Mouse (Mus musculus): Measurements from ENCODE around the gene Tmc7. TPM values are rescaled to one million over a fixed set of nuclear protein-coding genes. Genes with fewer than 3 reads are reported as not detected.

Gene Tmc7
- polyA plus RNA-seq, 1 experiment from 2014 or later = 0.33 TPM

GRCm38 (mm10) chr7:118526967-118527366, 57.6 kb downstream of the Tmc7 start:
- Histone ChIP-seq H3K4me3 (ENCODE audit: low read depth, low read length) (no peak overlapping the region), H3K27me3 (ENCODE audit: insufficient read depth, low read length) (no peaks in the 10 kb centered on the region), H3K9me3 (ENCODE audit: low read length) (no peaks in the 10 kb centered on the region), H3K27ac (ENCODE audit: low read depth) (no peak overlapping the region), H3K4me2 (ENCODE audit: low read depth, low read length) (no peak overlapping the region), H3K9ac (replicated peaks) (no peak overlapping the region), H3K36me3 (replicated peaks; ENCODE audit: insufficient read depth, low read length) (peaks cover 15% of the 10 kb centered on the region), H3K4me1 (ENCODE audit: insufficient read depth) (no peaks in the 10 kb centered on the region)
- ATAC-seq = no peak
- no peak for TF ChIP-seq CTCF (IDR thresholded peaks at IDR 0.05; ENCODE audit: low read depth)
- no peak for TF ChIP-seq EP300 (IDR thresholded peaks at IDR 0.05; ENCODE audit: low read depth)
- DNase-seq = no peak
- 77% methylated on average over 4 of the region's 4 CpGs for WGBS (ENCODE audit: insufficient replicate concordance)

- H3K9me3 ChIP-seq (ENCODE audit: low read length) = no peaks in the 10 kb centered on the region
- H3K4me1 ChIP-seq (ENCODE audit: insufficient read depth) = no peaks in the 10 kb centered on the region
- TF ChIP-seq EP300 (IDR thresholded peaks at IDR 0.05; ENCODE audit: low read depth) (no peak), CTCF (IDR thresholded peaks at IDR 0.05; ENCODE audit: low read depth) (no peak)
- no peak overlapping the region for H3K4me2 ChIP-seq (ENCODE audit: low read depth, low read length)
- peak; percentile 40; the same call in 1 of the 2 replicates for ATAC-seq
- WGBS (ENCODE audit: insufficient replicate concordance) = 49% methylated on average over 5 of the region's 5 CpGs
- H3K27ac ChIP-seq (ENCODE audit: low read depth) = no peak overlapping the region
- H3K36me3 ChIP-seq (replicated peaks; ENCODE audit: insufficient read depth, low read length) = peaks cover 10% of the 10 kb centered on the region; the same call in 1 of the 2 replicates
- DNase-seq = no peak
- H3K4me3 ChIP-seq (ENCODE audit: low read depth, low read length) = no peak overlapping the region
- H3K27me3 ChIP-seq (ENCODE audit: insufficient read depth, low read length) = no peaks in the 10 kb centered on the region
- no peak overlapping the region for H3K9ac ChIP-seq (replicated peaks)
Observed at GRCm38 (mm10) chr7:118522077-118522476, 62.5 kb downstream of the Tmc7 start.

GRCm38 (mm10) chr7:118519661-118520060, 64.9 kb downstream of the Tmc7 start:
- no peak overlapping the region for H3K4me2 ChIP-seq (ENCODE audit: low read depth, low read length)
- no peaks in the 10 kb centered on the region for H3K4me1 ChIP-seq (ENCODE audit: insufficient read depth)
- H3K9me3 ChIP-seq (ENCODE audit: low read length) = no peaks in the 10 kb centered on the region
- DNase-seq = no peak
- H3K4me3 ChIP-seq (ENCODE audit: low read depth, low read length) = no peak overlapping the region
- TF ChIP-seq EP300 (IDR thresholded peaks at IDR 0.05; ENCODE audit: low read depth) (no peak), CTCF (IDR thresholded peaks at IDR 0.05; ENCODE audit: low read depth) (no peak)
- H3K9ac ChIP-seq (replicated peaks) = no peak overlapping the region
- H3K27me3 ChIP-seq (ENCODE audit: insufficient read depth, low read length) = no peaks in the 10 kb centered on the region
- no peak for ATAC-seq
- peaks cover 6% of the 10 kb centered on the region; the same call in 1 of the 2 replicates for H3K36me3 ChIP-seq (replicated peaks; ENCODE audit: insufficient read depth, low read length)
- H3K27ac ChIP-seq (ENCODE audit: low read depth) = no peak overlapping the region
- 68% methylated on average over 8 of the region's 8 CpGs for WGBS (ENCODE audit: insufficient replicate concordance)

- whole genome bisulfite sequencing (ENCODE audit: insufficient replicate concordance) = 2% methylated on average over 18 of the region's 18 CpGs
- Histone ChIP-seq H3K27ac (ENCODE audit: low read depth) (no peak overlapping the region), H3K9ac (replicated peaks) (no peak overlapping the region), H3K36me3 (replicated peaks; ENCODE audit: insufficient read depth, low read length) (no peaks in the 10 kb centered on the region), H3K27me3 (ENCODE audit: insufficient read depth, low read length) (no peaks in the 10 kb centered on the region), H3K4me1 (ENCODE audit: insufficient read depth) (no peaks in the 10 kb centered on the region), H3K4me2 (ENCODE audit: low read depth, low read length) (no peak overlapping the region), H3K9me3 (ENCODE audit: low read length) (no peaks in the 10 kb centered on the region), H3K4me3 (ENCODE audit: low read depth, low read length) (no peak overlapping the region)
- DNase-seq (peak; percentile 85), ATAC-seq (peak; percentile 71)
- no peak for TF ChIP-seq EP300 (IDR thresholded peaks at IDR 0.05; ENCODE audit: low read depth)
- TF ChIP-seq CTCF (IDR thresholded peaks at IDR 0.05; ENCODE audit: low read depth) = peak; percentile 98
Observed at GRCm38 (mm10) chr7:118518687-118519086, 65.8 kb downstream of the Tmc7 start.

GRCm38 (mm10) chr7:118517819-118518218, 66.7 kb downstream of the Tmc7 start:
- DNase-seq (peak; percentile 49), ATAC-seq (no peak)
- H3K4me3 ChIP-seq (ENCODE audit: low read depth, low read length) = no peak overlapping the region
- no peak overlapping the region for H3K9ac ChIP-seq (replicated peaks)
- H3K36me3 ChIP-seq (replicated peaks; ENCODE audit: insufficient read depth, low read length) = no peaks in the 10 kb centered on the region
- H3K27me3 ChIP-seq (ENCODE audit: insufficient read depth, low read length) = no peaks in the 10 kb centered on the region
- H3K9me3 ChIP-seq (ENCODE audit: low read length) = no peaks in the 10 kb centered on the region
- TF ChIP-seq CTCF (IDR thresholded peaks at IDR 0.05; ENCODE audit: low read depth) = peak; percentile 80
- TF ChIP-seq EP300 (IDR thresholded peaks at IDR 0.05; ENCODE audit: low read depth) = no peak
- whole genome bisulfite sequencing (ENCODE audit: insufficient replicate concordance) = 47% methylated on average over 2 of the region's 2 CpGs
- no peak overlapping the region for H3K4me2 ChIP-seq (ENCODE audit: low read depth, low read length)
- no peaks in the 10 kb centered on the region for H3K4me1 ChIP-seq (ENCODE audit: insufficient read depth)
- H3K27ac ChIP-seq (ENCODE audit: low read depth) = no peak overlapping the region

- Histone ChIP-seq H3K36me3 (replicated peaks; ENCODE audit: insufficient read depth, low read length) (no peaks in the 10 kb centered on the region), H3K27me3 (ENCODE audit: insufficient read depth, low read length) (no peaks in the 10 kb centered on the region), H3K4me3 (ENCODE audit: low read depth, low read length) (no peak overlapping the region), H3K4me1 (ENCODE audit: insufficient read depth) (no peaks in the 10 kb centered on the region), H3K9me3 (ENCODE audit: low read length) (no peaks in the 10 kb centered on the region), H3K9ac (replicated peaks) (no peak overlapping the region), H3K27ac (ENCODE audit: low read depth) (no peak overlapping the region), H3K4me2 (ENCODE audit: low read depth, low read length) (no peak overlapping the region)
- ATAC-seq = no peak
- TF ChIP-seq CTCF (IDR thresholded peaks at IDR 0.05; ENCODE audit: low read depth) (no peak), EP300 (IDR thresholded peaks at IDR 0.05; ENCODE audit: low read depth) (no peak)
- WGBS (ENCODE audit: insufficient replicate concordance) = 63% methylated on average over 7 of the region's 7 CpGs
- DNase-seq = no peak
Observed at GRCm38 (mm10) chr7:118508556-118508955, 76.0 kb downstream of the Tmc7 start.

GRCm38 (mm10) chr7:118503844-118504243, 80.7 kb downstream of the Tmc7 start:
- Histone ChIP-seq H3K27ac (ENCODE audit: low read depth) (no peak overlapping the region), H3K9ac (replicated peaks) (no peak overlapping the region), H3K27me3 (ENCODE audit: insufficient read depth, low read length) (no peaks in the 10 kb centered on the region), H3K9me3 (ENCODE audit: low read length) (no peaks in the 10 kb centered on the region), H3K36me3 (replicated peaks; ENCODE audit: insufficient read depth, low read length) (no peaks in the 10 kb centered on the region), H3K4me1 (ENCODE audit: insufficient read depth) (no peaks in the 10 kb centered on the region), H3K4me2 (ENCODE audit: low read depth, low read length) (no peak overlapping the region), H3K4me3 (ENCODE audit: low read depth, low read length) (no peak overlapping the region)
- 67% methylated on average over 4 of the region's 4 CpGs for WGBS (ENCODE audit: insufficient replicate concordance)
- ATAC-seq (no peak), DNase-seq (no peak)
- TF ChIP-seq EP300 (IDR thresholded peaks at IDR 0.05; ENCODE audit: low read depth) (no peak), CTCF (IDR thresholded peaks at IDR 0.05; ENCODE audit: low read depth) (no peak)
